Comparison of ENCODE assay signal across 9 mouse cellular contexts in genomic region chr10:79754856-79755516, GRCm38 (mm10). TPM values are rescaled to one million over a fixed set of nuclear protein-coding genes. Genes with fewer than 3 reads are reported as not detected.
A peak's percentile ranks its signal among the peaks of the same experiment; 100 is the strongest.
DNase-seq lines count a peak whose midpoint lies in the region; ATAC-seq and TF ChIP-seq lines count a peak whose summit lies in the region.
"Had no signal": no experiment of that assay in that cellular context is flagged by ENCODE, and none has a peak within 500 bp of the region (broad histone marks: within the 10 kb centered on the region; RNA-seq: fewer than 3 reads in every experiment).

Fgf22 (plus strand) TSS chr10:79755076.

- intact Hi-C loops in heart, adult 2 months (cut with DNase I), result no loop called here

- WGBS in embryonic facial prominence, embryonic 11.5 days, result 1% methylated on average over 36 of the region's 36 CpGs
- 4% methylated on average over 36 of the region's 36 CpGs for WGBS in heart, adult 2 months
- WGBS in limb, embryonic 10.5 days, result under 1% methylated on average over 36 of the region's 36 CpGs

- H3K4me3 ChIP-seq in embryonic facial prominence, embryonic 11.5 days (ENCODE audit: low read depth, low read length), result peak within 1 kb of the TSS; percentile 19
- peak within 1 kb of the TSS; percentile 16 for H3K4me3 ChIP-seq in heart, adult 2 months
- peak within 1 kb of the TSS; percentile 49 for H3K4me3 ChIP-seq in limb, embryonic 10.5 days

- no peaks in the 10 kb centered on the region for H3K79me2 ChIP-seq in heart, adult 2 months (replicated peaks; ENCODE audit: control insufficient read depth, insufficient read depth, low read length)

- no peaks in the 10 kb centered on the region for H3K27me3 ChIP-seq in embryonic facial prominence, embryonic 11.5 days (ENCODE audit: control insufficient read depth, insufficient read depth, low read length)
- no peaks in the 10 kb centered on the region for H3K27me3 ChIP-seq in heart, adult 2 months (ENCODE audit: control insufficient read depth, insufficient read depth, low read length)
- no peaks in the 10 kb centered on the region for H3K27me3 ChIP-seq in limb, embryonic 10.5 days (ENCODE audit: low read depth, poor library complexity, severe bottlenecking)

- no peak for TF ChIP-seq EP300 in heart, adult 2 months (IDR thresholded peaks at IDR 0.05; ENCODE audit: insufficient read depth, low read depth, low read length)

- TF ChIP-seq CTCF in heart, adult 2 months (IDR thresholded peaks at IDR 0.05), result no peak

- H3K9ac ChIP-seq in embryonic facial prominence, embryonic 11.5 days (replicated peaks; ENCODE audit: low read length), result peak within 1 kb of the TSS; percentile 33; the same call in 1 of the 2 replicates
- peak within 1 kb of the TSS; percentile 50 for H3K9ac ChIP-seq in heart, adult 2 months (ENCODE audit: low read depth, low read length)

- peak; percentile 83 for ATAC-seq in embryonic facial prominence, embryonic 11.5 days (replicated peaks; ENCODE audit: insufficient number of reproducible peaks, low FRiP score, low TSS enrichment, low read depth)
- peak; percentile 86 for ATAC-seq in megakaryocyte progenitor cell, adult 5-6 weeks (replicated peaks; ENCODE audit: poor library complexity)

- peak; percentile 71 for DNase-seq in urinary bladder, postnatal 14 days (ENCODE audit: low spot score)
- DNase-seq in urinary bladder, postnatal 25 days (ENCODE audit: low spot score), result no peak
- peak; percentile 79 for DNase-seq in embryonic facial prominence, embryonic 11.5 days (ENCODE audit: low spot score)
- peak; percentile 60 to 66 for DNase-seq in heart, adult 2 months
- peak; percentile 72 for DNase-seq in kidney, adult 11 months
- peak; percentile 84 for DNase-seq in limb, embryonic 10.5 days (ENCODE audit: low spot score)
- DNase-seq in right cerebral cortex, postnatal 25 days, result peak; percentile 75

- no peaks in the 10 kb centered on the region; the same call in 1 of the 2 replicates for H3K4me1 ChIP-seq in embryonic facial prominence, embryonic 11.5 days (ENCODE audit: control insufficient read depth, insufficient read depth, low read length)
- peaks cover 2% of the 10 kb centered on the region for H3K4me1 ChIP-seq in heart, adult 2 months (ENCODE audit: control insufficient read depth, insufficient read depth, low read length)
- peaks cover 14% of the 10 kb centered on the region for H3K4me1 ChIP-seq in limb, embryonic 10.5 days

- no peak for TF ChIP-seq POLR2A in heart, adult 2 months (IDR thresholded peaks at IDR 0.05; ENCODE audit: insufficient read depth, low read depth, low read length)

- H3K9me3 ChIP-seq in embryonic facial prominence, embryonic 11.5 days (replicated peaks; ENCODE audit: control insufficient read depth, low read length), result no peaks in the 10 kb centered on the region
- no peaks in the 10 kb centered on the region for H3K9me3 ChIP-seq in limb, embryonic 10.5 days (replicated peaks)

- peak within 1 kb of the TSS; percentile 82 for H3K4me2 ChIP-seq in embryonic facial prominence, embryonic 11.5 days (ENCODE audit: low read depth, low read length)

- no peak within 1 kb of the TSS for H3K27ac ChIP-seq in embryonic facial prominence, embryonic 11.5 days (replicated peaks; ENCODE audit: low read depth, low read length)
- no peak within 1 kb of the TSS for H3K27ac ChIP-seq in heart, adult 2 months
- H3K27ac ChIP-seq in limb, embryonic 10.5 days, result peak within 1 kb of the TSS; percentile 25; the same call in 1 of the 2 replicates

- peaks cover 12% of the 10 kb centered on the region for H3K36me3 ChIP-seq in embryonic facial prominence, embryonic 11.5 days (replicated peaks; ENCODE audit: control insufficient read depth, insufficient read depth, low read depth, low read length)
- no peaks in the 10 kb centered on the region for H3K36me3 ChIP-seq in heart, adult 2 months (ENCODE audit: control insufficient read depth, insufficient read depth, low read length)
- H3K36me3 ChIP-seq in limb, embryonic 10.5 days, result peaks cover 47% of the 10 kb centered on the region

RNA-seq across cellular contexts. Expression of gene Fgf22, which starts in this region (rescaled TPM):
- polyA plus RNA-seq in embryonic facial prominence, embryonic 11.5 days (2014; fragmentation: Nextera tagmentation; extraction: Ambion mirVana), result 0.25 and 0.38 TPM in 2 replicates
- total RNA-seq in heart, adult 2 months (2021), result not detected
- polyA plus RNA-seq in heart, adult 2 months (2012; rRNA removed), result not detected in 2 replicates
- polyA plus RNA-seq in limb, embryonic 10.5 days (2016; fragmentation: Nextera tagmentation; extraction: Ambion mirVana), result 0.28 and 0.65 TPM in 2 replicates
- total RNA-seq in megakaryocyte progenitor cell, adult 5-6 weeks (2015), result not detected in 2 replicates
- not detected in 2 replicates for total RNA-seq in megakaryocyte progenitor cell, adult 5-6 weeks (2017)
- polyA plus RNA-seq: large intestine, adult 2 months had no signal

Comparison
In these comparisons a context has a peak if more than half of its experiments do, and no peak if none do; other contexts are left out.
1. Peak in DNase-seq, ATAC-seq, H3K4me3 ChIP-seq, H3K9ac ChIP-seq and H3K4me2 ChIP-seq in embryonic facial prominence, embryonic 11.5 days; RNA of the gene not detected or under 1 TPM.
2. Peak in DNase-seq, H3K4me3 ChIP-seq and H3K9ac ChIP-seq in heart, adult 2 months; RNA of the gene not detected or under 1 TPM.
3. Peak in DNase-seq, H3K4me3 ChIP-seq and H3K27ac ChIP-seq in limb, embryonic 10.5 days; RNA of the gene not detected or under 1 TPM.
4. Peak in ATAC-seq in megakaryocyte progenitor cell, adult 5-6 weeks; RNA of the gene not detected or under 1 TPM.